Mouse (Mus musculus) embryonic fibroblast, embryonic 13.5 days (primary cell): ENCODE measurements around the gene Bpnt1. TPM values are rescaled to one million over a fixed set of nuclear protein-coding genes. Genes with fewer than 3 reads are reported as not detected.

Experiments
- H3K27ac ChIP-seq: 2 replicates; pipeline ENCODE4 v1.5.1; 2012; ENCODE audit warnings: low read length, control low read depth, inconsistent platforms; ENCODE audit not compliant: insufficient read depth
- H3K4me1 ChIP-seq: 2 replicates; pipeline ENCODE4 v1.6.1; 2011; ENCODE audit warnings: low read length; ENCODE audit not compliant: control insufficient read depth, insufficient read depth
- H3K4me3 ChIP-seq: 2 replicates; pipeline ENCODE4 v1.5.1; 2011; ENCODE audit warnings: mild to moderate bottlenecking, control low read depth, low read length; ENCODE audit not compliant: insufficient read depth
- CTCF ChIP-seq: IDR thresholded peaks from 2 replicates; pipeline ENCODE4 v1.5.1; 2011; ENCODE audit warnings: mild to moderate bottlenecking, control low read depth, low read length, moderate library complexity, borderline replicate concordance; ENCODE audit not compliant: insufficient read depth
- POLR2A ChIP-seq: IDR thresholded peaks from 2 replicates; pipeline ENCODE4 v1.6.1; 2011; ENCODE audit warnings: low read depth, mild to moderate bottlenecking, control low read depth, low read length, moderate library complexity
- polyA plus RNA-seq: library from polyadenylated mRNA; stranded (reverse); fragments of >200 nt; gene quantifications from 2 replicates; pipeline ENCODE4 v1.2.4, GENCODE M21; 2011; ENCODE audit warnings: low read depth; ENCODE audit not compliant: missing spikeins, insufficient read length

The Bpnt1 gene
- 23.2 and 30.1 TPM in 2 replicates for polyA plus RNA-seq

- peak within 1 kb of the TSS; percentile 88 for H3K4me3 ChIP-seq
- TF ChIP-seq POLR2A (peak; percentile 97), CTCF (no peak)
- H3K27ac ChIP-seq, result peak within 1 kb of the TSS; percentile 63
- 0 out of 2 replicates have a peak, but pooled peaks cover 2% of the 10 kb centered on the region for H3K4me1 ChIP-seq
Observed at GRCm38 (mm10) chr1:185331983-185332430, at the start of gene Bpnt1. Bpnt1 (plus strand) TSS chr1:185332149.

GRCm38 (mm10) chr1:185282846-185283245 lies 49.1 kb upstream of the Bpnt1 start:
- TF ChIP-seq POLR2A (no peak), CTCF (no peak)
- Histone ChIP-seq H3K4me1 (0 out of 2 replicates have a peak, but pooled peaks cover 2% of the 10 kb centered on the region), H3K27ac (no peak overlapping the region), H3K4me3 (no peak overlapping the region)

- H3K4me3 ChIP-seq, result no peak overlapping the region
- no peak overlapping the region for H3K27ac ChIP-seq
- TF ChIP-seq CTCF (no peak), POLR2A (no peak)
- 0 out of 2 replicates have a peak, but pooled peaks cover 2% of the 10 kb centered on the region for H3K4me1 ChIP-seq
Observed at GRCm38 (mm10) chr1:185283247-185283646, 48.7 kb upstream of the Bpnt1 start.

GRCm38 (mm10) chr1:185284740-185285139 lies 47.2 kb upstream of the Bpnt1 start:
- no peak for TF ChIP-seq POLR2A
- TF ChIP-seq CTCF, result no peak
- Histone ChIP-seq H3K27ac (no peak overlapping the region), H3K4me1 (0 out of 2 replicates have a peak, but pooled peaks cover 2% of the 10 kb centered on the region), H3K4me3 (no peak overlapping the region)

- no peak for TF ChIP-seq POLR2A
- no peak overlapping the region for H3K27ac ChIP-seq
- 0 out of 2 replicates have a peak, but pooled peaks cover 2% of the 10 kb centered on the region for H3K4me1 ChIP-seq
- no peak overlapping the region for H3K4me3 ChIP-seq
Observed at GRCm38 (mm10) chr1:185285171-185285570, 46.8 kb upstream of the Bpnt1 start.

- no peak overlapping the region for H3K4me3 ChIP-seq
- no peak for TF ChIP-seq CTCF
- TF ChIP-seq POLR2A, result no peak
Observed at GRCm38 (mm10) chr1:185287066-185287465, 44.9 kb upstream of the Bpnt1 start.

GRCm38 (mm10) chr1:185289231-185289630 lies 42.7 kb upstream of the Bpnt1 start:
- Histone ChIP-seq H3K4me1 (no peaks in the 10 kb centered on the region), H3K27ac (0 out of 2 replicates have a peak overlapping the region, but pooled peaks have one; percentile 27), H3K4me3 (no peak overlapping the region)
- no peak for TF ChIP-seq CTCF
- TF ChIP-seq POLR2A, result no peak

More at GRCm38 (mm10) chr1:185287066-185287465, 44.9 kb upstream of the Bpnt1 start:
- H3K27ac ChIP-seq, result no peak overlapping the region
- H3K4me1 ChIP-seq, result 0 out of 2 replicates have a peak, but pooled peaks cover 2% of the 10 kb centered on the region

GRCm38 (mm10) chr1:185291336-185291735 lies 40.6 kb upstream of the Bpnt1 start:
- TF ChIP-seq POLR2A, result no peak
- no peak for TF ChIP-seq CTCF
- no peaks in the 10 kb centered on the region for H3K4me1 ChIP-seq
- H3K27ac ChIP-seq, result no peak overlapping the region
- H3K4me3 ChIP-seq, result no peak overlapping the region

- H3K4me1 ChIP-seq, result no peaks in the 10 kb centered on the region
- H3K4me3 ChIP-seq, result no peak overlapping the region
- no peak overlapping the region for H3K27ac ChIP-seq
- TF ChIP-seq POLR2A (no peak), CTCF (no peak)
Observed at GRCm38 (mm10) chr1:185292646-185293360, 39.1 kb upstream of the Bpnt1 start.

- H3K4me1 ChIP-seq, result no peaks in the 10 kb centered on the region; the same call in 1 of the 2 replicates
- H3K27ac ChIP-seq, result no peak overlapping the region
- no peak overlapping the region for H3K4me3 ChIP-seq
- TF ChIP-seq POLR2A, result no peak
- no peak for TF ChIP-seq CTCF
Observed at GRCm38 (mm10) chr1:185296850-185297249, 35.1 kb upstream of the Bpnt1 start.
